Mouse (Mus musculus) intestine, postnatal 0 days (tissue): ENCODE data around the gene Vti1a. TPM values are rescaled to one million over a fixed set of nuclear protein-coding genes. Genes with fewer than 3 reads are reported as not detected.

ENCODE experiments used
- ATAC-seq: fragments of 200-750 bp; cut with Nextera tagmentation; 2 replicates; pipeline ENCODE4 v1.8.0; 2017; ENCODE audit warnings: mild to moderate bottlenecking, moderate TSS enrichment, moderate library complexity
- H3K27ac ChIP-seq: fragments of 300-500 bp; sonication (generic); 2 replicates; pipeline ENCODE4 v1.5.1; 2014; ENCODE audit warnings: mild to moderate bottlenecking, low read depth, low read length, moderate library complexity
- H3K27me3 ChIP-seq: fragments of 300-500 bp; sonication (generic); replicated peaks from 2 replicates; pipeline ENCODE4 v1.6.1; 2014; ENCODE audit warnings: low read length, mixed read lengths; ENCODE audit not compliant: control insufficient read depth, insufficient read depth
- H3K36me3 ChIP-seq: fragments of 300-500 bp; sonication (generic); 2 replicates; pipeline ENCODE4 v1.6.1; 2014; ENCODE audit warnings: mild to moderate bottlenecking, moderate library complexity; ENCODE audit not compliant: control insufficient read depth, insufficient read depth
- H3K4me1 ChIP-seq: fragments of 300-500 bp; sonication (generic); replicated peaks from 2 replicates; pipeline ENCODE4 v1.6.1; 2014; ENCODE audit warnings: antibody characterized with exemption, low read length, mixed read lengths; ENCODE audit not compliant: control insufficient read depth, insufficient read depth
- H3K4me2 ChIP-seq: fragments of 300-500 bp; sonication (generic); replicated peaks from 2 replicates; pipeline ENCODE4 v1.6.1; 2014; ENCODE audit warnings: low read depth, mild to moderate bottlenecking, moderate library complexity
- H3K4me3 ChIP-seq: fragments of 300-500 bp; sonication (generic); 2 replicates; pipeline ENCODE4 v1.5.1; 2014; ENCODE audit warnings: low read depth, low read length
- H3K9ac ChIP-seq: fragments of 300-500 bp; sonication (generic); 2 replicates; pipeline ENCODE4 v1.6.1; 2014; ENCODE audit warnings: mild to moderate bottlenecking, low read depth, low read length
- H3K9me3 ChIP-seq: fragments of 300-500 bp; sonication (generic); 2 replicates; pipeline ENCODE4 v1.6.1; 2016; ENCODE audit warnings: mixed run types; ENCODE audit not compliant: control insufficient read depth
- CTCF ChIP-seq: sonication (generic); IDR thresholded peaks from 2 replicates; pipeline ENCODE4 v1.5.1; 2016; ENCODE audit warnings: low read depth, mild to moderate bottlenecking, control low read depth, antibody characterized with exemption, moderate library complexity
- WGBS: fragments of 180-500 bp; shearing (Covaris S2); extraction: QIAGEN DNeasy Blood & Tissue Kit; methylation state at CpG from one replicate; pipeline ENCODE4 v1.1.7; 2014; 5-methylcytosine and 5-hydroxymethylcytosine counted together
- polyA plus RNA-seq: library from polyadenylated mRNA; unstranded; fragments of >200 nt; fragmentation: Nextera tagmentation; extraction: Ambion mirVana; gene quantifications from 2 replicates; pipeline ENCODE4 v1.2.1, GENCODE M21; 2015

Vti1a gene
- polyA plus RNA-seq, 1 experiment from 2014 or later, result 21.3 TPM

- H3K36me3 ChIP-seq, result no peaks in the 10 kb centered on the region
- H3K4me2 ChIP-seq, result no peak overlapping the region
- no peak overlapping the region for H3K4me3 ChIP-seq
- peak; percentile 77 for ATAC-seq
- H3K4me1 ChIP-seq, result no peaks in the 10 kb centered on the region
- WGBS, result 52% methylated on average over 9 of the region's 9 CpGs
- no peak for TF ChIP-seq CTCF
- H3K27me3 ChIP-seq, result no peaks in the 10 kb centered on the region
- no peak overlapping the region; the same call in 1 of the 2 replicates for H3K27ac ChIP-seq
- no peak overlapping the region for H3K9ac ChIP-seq
- H3K9me3 ChIP-seq, result no peaks in the 10 kb centered on the region
Observed at GRCm38 (mm10) chr19:55343274-55343673, 27.2 kb downstream of the Vti1a start.

GRCm38 (mm10) chr19:55348187-55348586 is 32.1 kb downstream of the Vti1a start:
- no peak overlapping the region for H3K27ac ChIP-seq
- no peak for TF ChIP-seq CTCF

GRCm38 (mm10) chr19:55350673-55351378 is 34.7 kb downstream of the Vti1a start:
- Histone ChIP-seq H3K4me3 (no peak overlapping the region), H3K4me2 (no peak overlapping the region), H3K9me3 (no peaks in the 10 kb centered on the region), H3K4me1 (no peaks in the 10 kb centered on the region), H3K27ac (no peak overlapping the region), H3K27me3 (no peaks in the 10 kb centered on the region), H3K9ac (no peak overlapping the region), H3K36me3 (peaks cover 10% of the 10 kb centered on the region; the same call in 1 of the 2 replicates)
- TF ChIP-seq CTCF, result no peak
- 82% methylated on average over 9 of the region's 9 CpGs for WGBS
- no peak for ATAC-seq

More at GRCm38 (mm10) chr19:55348187-55348586, 32.1 kb downstream of the Vti1a start:
- WGBS, result 85% methylated on average over 3 of the region's 3 CpGs
- H3K9me3 ChIP-seq, result no peaks in the 10 kb centered on the region
- peaks cover 10% of the 10 kb centered on the region; the same call in 1 of the 2 replicates for H3K36me3 ChIP-seq
- no peak overlapping the region for H3K9ac ChIP-seq
- no peak for ATAC-seq
- H3K4me3 ChIP-seq, result no peak overlapping the region
- H3K27me3 ChIP-seq, result no peaks in the 10 kb centered on the region
- no peaks in the 10 kb centered on the region for H3K4me1 ChIP-seq
- no peak overlapping the region for H3K4me2 ChIP-seq

GRCm38 (mm10) chr19:55362606-55363005 is 46.5 kb downstream of the Vti1a start:
- Histone ChIP-seq H3K36me3 (no peaks in the 10 kb centered on the region; the same call in 1 of the 2 replicates), H3K9ac (no peak overlapping the region), H3K4me3 (no peak overlapping the region), H3K27ac (no peak overlapping the region), H3K4me2 (no peak overlapping the region), H3K4me1 (no peaks in the 10 kb centered on the region), H3K9me3 (no peaks in the 10 kb centered on the region), H3K27me3 (no peaks in the 10 kb centered on the region)
- 96% methylated on average over 9 of the region's 9 CpGs for WGBS
- TF ChIP-seq CTCF, result no peak
- ATAC-seq, result no peak

GRCm38 (mm10) chr19:55369691-55370090 is 53.6 kb downstream of the Vti1a start:
- whole genome bisulfite sequencing, result 58% methylated on average over 3 of the region's 3 CpGs
- no peak overlapping the region for H3K27ac ChIP-seq
- TF ChIP-seq CTCF, result no peak

GRCm38 (mm10) chr19:55376331-55376730 is 60.2 kb downstream of the Vti1a start:
- WGBS, result 87% methylated on average over 6 of the region's 6 CpGs
- no peak for TF ChIP-seq CTCF
- ATAC-seq, result no peak

More at GRCm38 (mm10) chr19:55369691-55370090, 53.6 kb downstream of the Vti1a start:
- Histone ChIP-seq H3K9me3 (no peaks in the 10 kb centered on the region), H3K27me3 (no peaks in the 10 kb centered on the region), H3K4me1 (no peaks in the 10 kb centered on the region), H3K9ac (no peak overlapping the region), H3K4me3 (no peak overlapping the region), H3K36me3 (no peaks in the 10 kb centered on the region), H3K4me2 (no peak overlapping the region)
- no peak for ATAC-seq

More at GRCm38 (mm10) chr19:55376331-55376730, 60.2 kb downstream of the Vti1a start:
- no peaks in the 10 kb centered on the region for H3K9me3 ChIP-seq
- H3K4me1 ChIP-seq, result no peaks in the 10 kb centered on the region
- H3K27me3 ChIP-seq, result no peaks in the 10 kb centered on the region
- no peak overlapping the region for H3K27ac ChIP-seq
- no peak overlapping the region for H3K4me3 ChIP-seq
- no peak overlapping the region for H3K9ac ChIP-seq
- no peaks in the 10 kb centered on the region for H3K36me3 ChIP-seq
- no peak overlapping the region for H3K4me2 ChIP-seq
